Comparison of ENCODE assay signal across 10 mouse cellular contexts in the genomic region with DNA sequence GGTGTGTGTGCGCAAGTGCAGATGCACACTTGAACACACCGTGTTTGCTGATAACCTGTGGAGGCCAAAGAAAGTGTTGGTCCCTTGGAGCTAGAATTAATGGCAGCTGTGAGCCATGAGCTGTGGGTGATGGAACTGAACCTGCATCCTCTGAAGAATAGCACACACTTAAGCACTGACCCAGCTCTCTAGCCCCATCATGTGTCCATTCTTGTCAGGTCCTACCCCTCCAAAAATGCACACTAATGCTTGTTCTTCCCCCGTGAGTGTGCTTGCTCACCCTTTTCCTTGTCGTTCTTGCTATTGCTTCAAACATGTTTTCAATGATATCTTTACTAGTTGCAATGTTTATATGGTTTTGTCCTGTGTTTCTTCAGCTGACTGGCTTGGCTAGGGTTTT.
DNase-seq lines count a peak whose midpoint lies in the region; ATAC-seq lines count a peak whose summit lies in the region.
"Had no signal": no experiment of that assay in that cellular context is flagged by ENCODE, and none has a peak within 500 bp of the region (broad histone marks: within the 10 kb centered on the region; RNA-seq: fewer than 3 reads in every experiment).

No protein-coding gene starts in this region.

- no peak overlapping the region for H3K9ac ChIP-seq in neural tube, embryonic 11.5 days (ENCODE audit: low read length)
- H3K9ac ChIP-seq in hindbrain, embryonic 16.5 days (ENCODE audit: low read depth, low read length) = no peak overlapping the region
- H3K9ac ChIP-seq: heart, embryonic 13.5 days; neural tube, embryonic 13.5 days had no signal

- WGBS in neural tube, embryonic 11.5 days = 65% methylated on average over 4 of the region's 4 CpGs
- 52% methylated on average over 4 of the region's 4 CpGs for WGBS in hindbrain, embryonic 16.5 days

- no peaks in the 10 kb centered on the region for H3K9me3 ChIP-seq in neural tube, embryonic 11.5 days (ENCODE audit: control insufficient read depth, low read length)
- no peaks in the 10 kb centered on the region for H3K9me3 ChIP-seq in hindbrain, embryonic 16.5 days (ENCODE audit: control insufficient read depth, low read length)
- H3K9me3 ChIP-seq: heart, embryonic 13.5 days; neural tube, embryonic 13.5 days had no signal

- H3K4me3 ChIP-seq in neural tube, embryonic 11.5 days (ENCODE audit: low read depth, low read length) = no peak overlapping the region
- H3K4me3 ChIP-seq in hindbrain, embryonic 16.5 days (ENCODE audit: low read length) = no peak overlapping the region
- H3K4me3 ChIP-seq: heart, embryonic 13.5 days; neural tube, embryonic 13.5 days had no signal

- H3K4me2 ChIP-seq in neural tube, embryonic 11.5 days (ENCODE audit: low read depth) = no peak overlapping the region
- H3K4me2 ChIP-seq in hindbrain, embryonic 16.5 days (ENCODE audit: low read length) = no peak overlapping the region
- H3K4me2 ChIP-seq: heart, embryonic 13.5 days; neural tube, embryonic 13.5 days had no signal

- no peaks in the 10 kb centered on the region for H3K36me3 ChIP-seq in neural tube, embryonic 11.5 days (ENCODE audit: control insufficient read depth, insufficient read depth, low read length)
- no peaks in the 10 kb centered on the region; the same call in 1 of the 2 replicates for H3K36me3 ChIP-seq in hindbrain, embryonic 16.5 days (ENCODE audit: control insufficient read depth, insufficient read depth, low read length)

- ATAC-seq in neural tube, embryonic 11.5 days (ENCODE audit: insufficient read depth, low FRiP score, low TSS enrichment) = no peak
- ATAC-seq in hindbrain, embryonic 16.5 days = peak; percentile 64; the same call in 1 of the 2 replicates
- peak; percentile 97 for ATAC-seq in megakaryocyte-erythroid progenitor cell, adult 5-6 weeks (replicated peaks; ENCODE audit: low FRiP score, low TSS enrichment, poor library complexity, severe bottlenecking)
- no peak for ATAC-seq in erythroblast, adult 5-6 weeks (replicated peaks; ENCODE audit: low FRiP score, poor library complexity, severe bottlenecking)

- DNase-seq in adrenal gland, postnatal 10 days = peak; percentile 33
- DNase-seq in adrenal gland, adult 8-10 months = no peak
- DNase-seq in neural tube, embryonic 11.5 days (ENCODE audit: low spot score) = peak; percentile 24
- DNase-seq in neural tube, embryonic 10.5 days (ENCODE audit: extremely low spot score, low spot score) = no peak
- peak; percentile 25 to 37 for DNase-seq in cerebellum, postnatal 36 days

- H3K27ac ChIP-seq in neural tube, embryonic 11.5 days (ENCODE audit: low read depth, low read length) = no peak overlapping the region
- H3K27ac ChIP-seq in hindbrain, embryonic 16.5 days (ENCODE audit: low read depth, low read length) = no peak overlapping the region
- H3K27ac ChIP-seq: heart, embryonic 13.5 days; neural tube, embryonic 13.5 days had no signal

- H3K4me1 ChIP-seq in neural tube, embryonic 11.5 days (ENCODE audit: control insufficient read depth, insufficient read depth, low read length) = no peaks in the 10 kb centered on the region
- no peaks in the 10 kb centered on the region for H3K4me1 ChIP-seq in hindbrain, embryonic 16.5 days (ENCODE audit: control insufficient read depth, insufficient read depth, low read depth, low read length)
- H3K4me1 ChIP-seq: neural tube, embryonic 13.5 days had no signal

- H3K27me3 ChIP-seq in neural tube, embryonic 11.5 days (ENCODE audit: control insufficient read depth, insufficient read depth, low read length) = no peaks in the 10 kb centered on the region
- H3K27me3 ChIP-seq in hindbrain, embryonic 16.5 days (replicated peaks; ENCODE audit: control insufficient read depth, insufficient read depth, low read length) = no peaks in the 10 kb centered on the region
- H3K27me3 ChIP-seq: heart, embryonic 13.5 days; neural tube, embryonic 13.5 days had no signal

Comparison
In these comparisons a context has a peak if more than half of its experiments do, and no peak if none do; other contexts are left out.
1. DNase-seq: peak in adrenal gland, postnatal 10 days (single experiment), neural tube, embryonic 11.5 days (single experiment) and cerebellum, postnatal 36 days (2 of 2); none in adrenal gland, adult 8-10 months (single experiment) and neural tube, embryonic 10.5 days (single experiment).
2. ATAC-seq: peak in hindbrain, embryonic 16.5 days (single experiment) and megakaryocyte-erythroid progenitor cell, adult 5-6 weeks (single experiment); none in neural tube, embryonic 11.5 days (single experiment) and erythroblast, adult 5-6 weeks (single experiment).